Mouse (Mus musculus) layer of hippocampus, adult 9-10 months (tissue): ENCODE data around the gene Cntrl.

Source experiments
- DNase-seq: peaks from one replicate; pipeline ENCODE4 v3.0.0; 2022; ENCODE audit warnings: low spot score

Gene Cntrl

DNA sequence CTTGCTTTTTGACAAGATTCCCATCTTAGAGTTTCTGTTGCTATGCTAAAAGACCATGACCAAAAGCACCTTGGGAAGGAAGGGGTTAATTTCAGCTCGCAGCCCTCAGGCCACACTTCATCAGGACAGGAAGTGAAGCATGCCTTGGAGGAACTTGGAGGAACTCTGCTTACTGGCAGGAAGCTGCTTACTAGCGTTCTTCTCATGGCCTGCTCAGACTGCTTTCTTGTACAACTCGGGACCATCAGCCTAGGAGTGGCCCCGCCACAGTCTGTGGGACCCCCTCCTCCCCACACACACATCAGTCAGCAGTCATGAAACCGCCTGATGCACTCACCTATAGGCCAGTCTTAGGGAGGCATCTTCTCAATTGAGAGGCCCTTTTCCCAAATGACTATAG lies 64.8 kb downstream of the Cntrl start:
- no peak for DNase-seq

DNA sequence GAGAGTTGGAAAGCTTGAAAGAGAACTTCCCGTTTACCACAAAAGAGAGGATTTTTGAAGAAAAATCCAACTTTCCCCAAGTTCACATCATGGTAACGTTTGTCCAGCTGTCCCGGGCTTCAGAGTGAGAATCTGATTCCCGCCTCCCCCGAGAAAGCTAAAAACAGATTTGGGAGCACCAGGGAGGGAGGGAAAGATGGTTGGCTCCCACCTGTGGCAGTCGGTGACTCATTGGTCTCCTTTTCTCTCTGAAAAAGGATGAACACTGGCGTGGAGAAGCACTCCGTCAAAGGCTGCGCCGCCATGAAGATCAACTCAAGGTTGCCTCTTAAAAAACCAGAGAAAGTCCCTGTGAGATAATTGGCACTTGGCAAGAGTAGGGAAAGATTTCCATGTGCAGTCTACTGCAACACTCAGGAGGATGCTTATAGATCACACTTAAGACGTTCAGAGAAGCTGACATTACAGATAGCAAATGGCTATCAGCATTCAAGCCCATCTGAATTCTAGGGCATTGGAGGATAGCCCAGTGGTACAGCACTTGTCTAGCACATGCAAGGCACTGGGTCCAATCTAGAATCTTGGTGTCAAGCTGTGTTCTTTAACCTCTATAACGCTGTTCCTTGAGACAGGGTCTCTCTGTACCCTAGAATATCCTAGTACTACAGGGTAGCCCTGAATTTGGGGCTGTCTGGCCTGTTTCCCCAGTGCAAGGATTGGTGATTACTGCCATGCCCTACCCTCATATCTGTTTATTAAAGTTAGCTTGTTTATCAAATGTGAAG lies 66.2 kb downstream of the Cntrl start:
- DNase-seq: no peak

DNA sequence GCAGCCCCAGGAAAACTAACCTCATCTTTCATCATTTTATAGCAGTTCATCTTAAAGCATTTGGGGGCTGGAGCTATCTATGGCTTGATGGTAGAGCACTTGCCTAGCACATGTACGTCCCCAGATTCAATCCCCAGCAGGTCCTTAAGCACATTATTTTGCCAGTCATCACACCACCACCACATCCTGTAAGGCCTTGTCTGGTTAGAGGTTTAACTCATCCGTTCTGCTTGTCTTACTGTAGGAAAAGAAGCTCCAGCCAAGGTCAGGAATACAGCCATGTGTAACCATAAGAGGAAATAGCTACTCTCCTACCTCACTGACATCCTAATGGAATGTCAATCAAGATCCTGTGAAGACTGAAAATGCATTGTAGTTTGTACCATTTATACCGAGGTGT lies 68.9 kb downstream of the Cntrl start:
- no peak for DNase-seq

- no peak for DNase-seq
These were observed 73.9 kb downstream of the Cntrl start for GRCm38 (mm10) chr2:35183115-35183673.

- DNase-seq: no peak
These were observed 79.6 kb downstream of the Cntrl start for GRCm38 (mm10) chr2:35188929-35189328.

GRCm38 (mm10) chr2:35193976-35194375 lies 84.7 kb downstream of the Cntrl start:
- no peak for DNase-seq

GRCm38 (mm10) chr2:35195626-35196544 lies 86.6 kb downstream of the Cntrl start:
- DNase-seq: no peak

DNA sequence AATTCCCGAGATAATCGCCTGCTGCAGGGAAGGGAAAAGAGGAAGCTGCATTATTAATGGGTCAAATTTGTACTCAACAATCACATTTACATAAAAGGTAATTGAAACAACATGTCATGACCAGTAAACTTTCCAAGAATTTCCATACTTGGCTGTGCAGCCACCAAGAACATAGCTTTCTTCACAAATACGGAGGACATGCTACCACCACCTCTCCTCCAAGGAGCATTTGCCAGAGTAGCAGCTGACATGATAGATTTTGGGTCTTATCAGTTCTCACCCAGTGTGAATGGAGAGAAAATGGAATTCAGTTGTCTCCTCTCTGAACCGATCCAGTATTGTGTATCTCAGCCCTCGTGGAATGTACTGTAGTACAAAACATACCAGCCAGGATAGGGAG lies 90.2 kb downstream of the Cntrl start:
- DNase-seq: no peak

DNA sequence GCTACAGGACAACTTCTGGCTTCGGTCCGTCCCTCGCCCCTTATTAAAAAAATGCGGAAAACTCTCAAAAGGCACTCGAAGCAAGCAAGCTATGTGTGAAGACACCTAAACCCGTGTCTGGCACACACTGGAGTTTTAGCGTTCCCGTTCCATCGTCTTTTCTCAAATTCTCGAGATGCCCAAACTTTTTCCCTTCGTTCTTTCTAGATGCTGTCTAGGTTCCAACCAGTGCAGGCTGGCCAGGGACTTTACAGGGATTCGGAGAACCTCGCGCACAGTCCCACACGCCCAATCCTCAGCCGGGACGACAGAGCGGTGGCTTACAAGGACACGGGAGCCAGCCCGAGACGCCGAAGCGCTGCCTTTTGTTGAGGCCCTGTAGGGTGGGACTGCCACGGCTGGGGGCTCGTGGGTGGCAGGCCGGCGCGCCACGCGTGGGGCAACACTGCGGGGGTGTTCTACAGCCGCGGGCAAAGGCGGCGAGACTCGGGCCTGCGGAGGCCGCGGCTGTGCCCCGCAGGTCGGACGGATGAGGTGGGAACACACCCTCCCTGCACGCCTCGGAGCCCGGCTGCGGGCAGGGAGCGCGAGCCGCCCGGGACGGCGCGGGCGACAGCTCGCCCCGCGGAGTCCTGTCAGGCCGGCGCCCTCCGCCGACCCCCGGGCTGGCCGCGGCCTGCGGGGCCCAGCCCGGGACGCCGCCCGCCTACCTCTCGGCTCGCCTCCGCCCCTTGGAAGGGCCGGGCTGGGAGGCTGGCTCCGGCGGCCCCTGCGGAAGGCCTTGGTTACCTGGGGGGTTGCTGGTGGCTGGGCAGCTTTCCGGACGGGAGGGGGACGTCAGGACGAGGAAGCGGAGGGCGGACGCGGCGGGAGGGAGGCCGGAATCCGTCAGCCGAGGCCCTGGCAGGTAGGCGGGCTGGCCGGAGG lies 90.9 kb downstream of the Cntrl start:
- DNase-seq: no peak

DNA sequence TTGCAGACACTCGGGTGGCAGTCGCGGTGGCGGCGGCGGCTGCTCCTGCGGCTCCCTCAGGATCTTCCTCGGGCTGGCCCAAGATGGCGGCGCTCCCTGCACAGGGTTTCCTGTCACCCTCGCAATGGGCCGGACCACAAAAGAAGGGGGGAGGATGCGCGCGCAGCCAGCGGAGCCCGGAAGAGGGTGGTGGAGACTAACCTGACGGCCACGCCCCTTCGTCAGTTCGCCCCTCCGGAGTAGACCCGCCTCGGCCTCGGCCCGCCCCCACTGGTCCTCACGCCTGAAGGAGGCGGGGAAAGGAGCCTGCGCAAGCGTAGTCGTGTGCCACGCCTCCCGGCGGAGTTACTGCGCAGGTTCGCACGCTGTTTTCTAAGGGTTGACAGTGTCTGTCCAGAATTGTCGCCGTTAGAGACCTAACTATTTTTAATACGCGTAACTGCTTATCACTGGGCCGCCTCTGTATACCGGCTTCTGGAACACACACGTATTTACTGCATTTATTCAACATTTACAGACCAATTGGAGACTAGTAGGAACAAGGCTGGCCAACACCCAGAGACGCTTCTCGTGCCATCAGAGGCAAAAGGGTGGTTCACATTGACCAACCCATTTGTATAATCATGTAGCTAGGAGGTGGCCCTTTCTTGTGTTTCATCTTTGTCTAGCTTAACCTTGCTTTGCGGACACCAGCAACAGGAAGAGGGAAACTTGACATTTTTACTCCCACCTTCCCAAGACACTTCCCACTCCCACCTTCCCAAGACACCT lies 91.8 kb downstream of the Cntrl start, which contains the start of gene Rab14:
TSS of gene Rab14 (minus strand) at position 223 of the 771 bp plus-strand sequence.
- peak; percentile 94 for DNase-seq

GRCm38 (mm10) chr2:35203729-35204128 lies 94.4 kb downstream of the Cntrl start:
- no peak for DNase-seq

GRCm38 (mm10) chr2:35206761-35207160 lies 97.5 kb downstream of the Cntrl start:
- DNase-seq: no peak

- DNase-seq: no peak
These were observed 98.8 kb downstream of the Cntrl start for GRCm38 (mm10) chr2:35208054-35208453.

GRCm38 (mm10) chr2:35208931-35209665 lies 99.8 kb downstream of the Cntrl start:
- DNase-seq: no peak

DNA sequence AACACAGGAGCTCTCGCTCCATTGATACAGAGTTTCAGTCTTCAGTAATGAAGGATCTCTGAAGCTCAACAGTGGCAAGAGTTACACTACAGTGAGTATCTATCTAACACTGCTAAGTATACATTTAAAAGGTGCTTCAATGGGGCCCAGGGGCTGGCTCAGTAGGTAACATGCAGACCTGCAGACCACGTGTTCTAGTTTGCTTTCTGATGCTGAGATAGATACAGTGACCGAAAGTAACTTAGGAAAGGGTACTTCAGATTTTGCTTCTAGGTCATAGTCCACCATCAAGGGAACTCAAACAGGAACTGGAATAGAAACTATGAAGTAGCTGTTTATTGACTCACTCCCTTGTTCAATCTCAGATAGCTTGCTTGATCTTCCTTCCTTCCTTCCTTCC lies 102.4 kb downstream of the Cntrl start:
- DNase-seq: no peak

- no peak for DNase-seq
These were observed 104.1 kb downstream of the Cntrl start for GRCm38 (mm10) chr2:35213345-35213910.

- peak; percentile 79 for DNase-seq
These were observed 105.6 kb downstream of the Cntrl start for GRCm38 (mm10) chr2:35214881-35215358.

GRCm38 (mm10) chr2:35215363-35215762 lies 106.1 kb downstream of the Cntrl start:
- DNase-seq: no peak

DNA sequence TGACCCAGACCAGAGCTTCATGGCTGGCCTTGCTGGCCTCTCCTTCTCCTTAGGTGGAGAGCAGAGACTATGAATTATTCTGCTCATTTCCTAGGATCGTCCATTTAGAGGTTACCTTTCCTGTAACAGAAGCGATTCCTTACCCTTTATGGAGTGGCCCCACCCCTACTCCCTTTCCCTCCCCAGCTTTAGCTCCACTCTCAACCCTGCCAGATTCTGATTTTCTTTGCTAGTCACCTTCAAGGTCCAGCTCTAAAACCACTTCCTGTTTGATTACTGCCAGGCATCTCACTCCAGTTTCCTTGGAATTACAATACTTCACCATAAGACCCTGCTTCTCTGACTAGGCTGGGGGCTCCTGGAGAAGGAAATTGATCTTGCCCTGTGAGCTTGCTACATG lies 107.4 kb downstream of the Cntrl start:
- DNase-seq: no peak

DNA sequence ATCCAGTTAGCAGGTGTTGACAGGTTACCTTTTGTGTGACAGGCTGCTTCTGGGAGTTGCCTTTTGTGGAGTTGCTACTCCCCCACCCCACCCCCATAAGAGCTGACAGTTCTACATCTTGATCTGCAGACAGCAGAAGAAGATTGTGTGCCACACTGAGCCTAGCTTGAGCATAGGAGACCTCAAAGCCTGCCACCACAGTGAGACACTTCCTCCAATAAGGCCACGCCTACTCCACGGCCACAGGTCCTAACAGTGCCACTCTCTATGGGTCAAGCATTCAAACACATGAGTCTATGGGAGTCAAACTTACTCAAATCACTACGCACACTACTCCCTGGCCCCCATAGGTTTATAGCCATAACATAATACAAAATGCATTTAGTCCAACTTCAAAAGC lies 109.4 kb downstream of the Cntrl start:
- DNase-seq: no peak
